Comparison of ENCODE assay signal across 8 mouse cellular contexts in genomic region chr13:46727837-46728268, GRCm38 (mm10). TPM values are rescaled to one million over a fixed set of nuclear protein-coding genes. Genes with fewer than 3 reads are reported as not detected.
DNase-seq lines count a peak whose midpoint lies in the region; ATAC-seq and TF ChIP-seq lines count a peak whose summit lies in the region.

Nup153 (minus strand) TSS chr13:46727940.

- TF ChIP-seq EP300 in MEL (IDR thresholded peaks at IDR 0.05; ENCODE audit: low read depth in 1 of 2, low read length in 2 of 2) = peak in 1 of 2 experiments; percentile 49; a peak in 2 of 4 replicates

- H3K36me3 ChIP-seq in MEL (ENCODE audit: control insufficient read depth in 1 of 2, insufficient read depth in 2 of 2, low read length in 2 of 2) = peaks cover 4 to 22% of the 10 kb centered on the region in 2 experiments; a peak in 3 of 4 replicates
- H3K36me3 ChIP-seq in forebrain, postnatal 0 days (ENCODE audit: insufficient read depth) = no peaks in the 10 kb centered on the region
- no peaks in the 10 kb centered on the region for H3K36me3 ChIP-seq in lung, embryonic 15.5 days

- TF ChIP-seq POLR2A in MEL (IDR thresholded peaks at IDR 0.05; ENCODE audit: control insufficient read depth in 1 of 2, insufficient read depth in 1 of 2, low read depth in 1 of 2, low read length in 2 of 2, poor library complexity in 1 of 2) = peak; percentile 76 to 91
- TF ChIP-seq POLR2A in cerebellum, adult 2 months (IDR thresholded peaks at IDR 0.05; ENCODE audit: borderline replicate concordance, insufficient read depth, low read length) = peak; percentile 83; the same call in 1 of the 2 replicates

- peak within 1 kb of the TSS; percentile 96 for H3K9ac ChIP-seq in MEL (ENCODE audit: control insufficient read depth, low read depth, low read length, poor library complexity, severe bottlenecking)
- peak within 1 kb of the TSS; percentile 88 for H3K9ac ChIP-seq in forebrain, postnatal 0 days
- peak within 1 kb of the TSS; percentile 97 for H3K9ac ChIP-seq in lung, embryonic 15.5 days

- peaks cover 11% of the 10 kb centered on the region in 2 experiments; a peak in 3 of 4 replicates for H3K4me1 ChIP-seq in MEL (ENCODE audit: control insufficient read depth in 1 of 2, insufficient read depth in 2 of 2, low read length in 2 of 2)
- no peaks in the 10 kb centered on the region; the same call in 1 of the 2 replicates for H3K4me1 ChIP-seq in cerebellum, adult 2 months (ENCODE audit: control insufficient read depth, insufficient read depth, low read length)
- peaks cover 3% of the 10 kb centered on the region; the same call in 1 of the 2 replicates for H3K4me1 ChIP-seq in forebrain, postnatal 0 days (ENCODE audit: insufficient read depth)
- peaks cover 20% of the 10 kb centered on the region for H3K4me1 ChIP-seq in lung, embryonic 15.5 days

- H3K79me2 ChIP-seq in MEL (ENCODE audit: control insufficient read depth, insufficient read depth, low read length, poor library complexity) = peaks cover 37% of the 10 kb centered on the region

- DNase-seq in MEL (ENCODE audit: low read depth, low spot score) = peak; percentile 97
- DNase-seq in cerebellum, adult 2 months = peak; percentile 99 to 100
- DNase-seq in forebrain, postnatal 0 days = peak; percentile 99
- DNase-seq in heart, postnatal 4 days = peak; percentile 100
- DNase-seq in layer of hippocampus, adult 8-10 months (ENCODE audit: low spot score in 2 of 2) = peak; percentile 98 to 100
- DNase-seq in ovary, adult 18-20 months (ENCODE audit: low spot score) = peak; percentile 97
- peak; percentile 99 for DNase-seq in thymus, postnatal 0 days (ENCODE audit: low spot score)

- H3K27me3 ChIP-seq in MEL (ENCODE audit: control insufficient read depth in 1 of 2, insufficient read depth in 2 of 2, low read length in 2 of 2) = no peaks in the 10 kb centered on the region
- no peaks in the 10 kb centered on the region for H3K27me3 ChIP-seq in cerebellum, adult 2 months (ENCODE audit: control insufficient read depth, insufficient read depth, low read length)
- H3K27me3 ChIP-seq in forebrain, postnatal 0 days (ENCODE audit: insufficient read depth, low read length) = no peaks in the 10 kb centered on the region
- no peaks in the 10 kb centered on the region for H3K27me3 ChIP-seq in lung, embryonic 15.5 days

- TF ChIP-seq RAD21 in MEL (IDR thresholded peaks at IDR 0.05; ENCODE audit: low read depth, low read length) = no peak

- peak within 1 kb of the TSS; percentile 90 for H3K27ac ChIP-seq in MEL (ENCODE audit: control insufficient read depth, low read depth, low read length)
- peak within 1 kb of the TSS; percentile 52 for H3K27ac ChIP-seq in cerebellum, adult 2 months (ENCODE audit: insufficient read depth, low read length)
- peak within 1 kb of the TSS; percentile 96 for H3K27ac ChIP-seq in forebrain, postnatal 0 days (ENCODE audit: low read depth, low read length)
- peak within 1 kb of the TSS; percentile 98 for H3K27ac ChIP-seq in lung, embryonic 15.5 days

- no peaks in the 10 kb centered on the region for H3K9me3 ChIP-seq in MEL (replicated peaks; ENCODE audit: insufficient read depth, low read length)
- H3K9me3 ChIP-seq in forebrain, postnatal 0 days (ENCODE audit: low read length) = no peaks in the 10 kb centered on the region
- H3K9me3 ChIP-seq in lung, embryonic 15.5 days = no peaks in the 10 kb centered on the region

- peak within 1 kb of the TSS; percentile 89 to 91 for H3K4me3 ChIP-seq in MEL (ENCODE audit: control insufficient read depth in 1 of 2, insufficient read depth in 1 of 2, low read depth in 2 of 2, low read length in 2 of 2)
- H3K4me3 ChIP-seq in cerebellum, adult 2 months (replicated peaks; ENCODE audit: insufficient read depth, low read depth, low read length) = peak within 1 kb of the TSS; percentile 73
- peak within 1 kb of the TSS; percentile 94 for H3K4me3 ChIP-seq in forebrain, postnatal 0 days (ENCODE audit: low read depth, low read length)
- H3K4me3 ChIP-seq in lung, embryonic 15.5 days = peak within 1 kb of the TSS; percentile 100

- ATAC-seq in forebrain, postnatal 0 days = peak; percentile 94
- peak; percentile 92 for ATAC-seq in lung, embryonic 15.5 days (ENCODE audit: borderline replicate concordance, extremely low read depth, low FRiP score, low TSS enrichment)

- under 1% methylated on average over 51 of the region's 51 CpGs for WGBS in cerebellum, adult 2 months
- WGBS in forebrain, postnatal 0 days = under 1% methylated on average over 47 of the region's 51 CpGs
- 0% methylated on average over 29 of the region's 51 CpGs for WGBS in lung, embryonic 15.5 days

- peak within 1 kb of the TSS; percentile 71 for H3K4me2 ChIP-seq in forebrain, postnatal 0 days (ENCODE audit: low read depth)
- peak within 1 kb of the TSS; percentile 66 for H3K4me2 ChIP-seq in lung, embryonic 15.5 days

- TF ChIP-seq CTCF in MEL (IDR thresholded peaks at IDR 0.05 in 2 of 3, conservative IDR thresholded peaks at IDR 0.05 in 1 of 3; ENCODE audit: control insufficient read depth in 1 of 3, insufficient read depth in 1 of 3, low read depth in 2 of 3, low read length in 3 of 3, poor library complexity in 1 of 3, severe bottlenecking in 1 of 3) = no peak
- no peak for TF ChIP-seq CTCF in cerebellum, adult 2 months (IDR thresholded peaks at IDR 0.05; ENCODE audit: borderline replicate concordance, insufficient read depth, low read depth, low read length)
- no peak for TF ChIP-seq CTCF in forebrain, postnatal 0 days (IDR thresholded peaks at IDR 0.05; ENCODE audit: low read depth)

TF ChIP-seq in MEL, 35 proteins besides CTCF, POLR2A, EP300 and RAD21:
- TF ChIP-seq KAT2A (conservative IDR thresholded peaks at IDR 0.05; ENCODE audit: low read depth, low read length) (peak; percentile 96), CHD2 (IDR thresholded peaks at IDR 0.05; ENCODE audit: low read length) (peak; percentile 92), MAZ (IDR thresholded peaks at IDR 0.05; ENCODE audit: low read depth, low read length) (peak; percentile 85; the same call in 1 of the 2 replicates), MXI1 (IDR thresholded peaks at IDR 0.05; ENCODE audit: low read depth, low read length) (peak; percentile 82), SMC3 (IDR thresholded peaks at IDR 0.05; ENCODE audit: low read depth, low read length) (no peak), USF1 (IDR thresholded peaks at IDR 0.05; ENCODE audit: low read depth, low read length) (0 out of 2 replicates have a peak, but pooled peaks have one; percentile 40), MYC (IDR thresholded peaks at IDR 0.05; ENCODE audit: low read depth, low read length) (peak; percentile 58; the same call in 1 of the 2 replicates), ZNF384 (IDR thresholded peaks at IDR 0.05; ENCODE audit: low read depth, low read length) (no peak), NELFE (IDR thresholded peaks at IDR 0.05; ENCODE audit: low read depth, low read length) (peak; percentile 90), USF2 (IDR thresholded peaks at IDR 0.05; ENCODE audit: borderline replicate concordance in 1 of 2, insufficient read depth in 1 of 2, low read depth in 1 of 2, low read length in 2 of 2) (no peak), ZMIZ1 (IDR thresholded peaks at IDR 0.05; ENCODE audit: low read depth, low read length) (peak; percentile 74; the same call in 1 of the 2 replicates), NRF1 (IDR thresholded peaks at IDR 0.05; ENCODE audit: insufficient read depth, low read depth, low read length, poor library complexity, severe bottlenecking) (no peak), JUND (IDR thresholded peaks at IDR 0.05; ENCODE audit: low read depth, low read length) (no peak), SIN3A (IDR thresholded peaks at IDR 0.05; ENCODE audit: low read length) (peak; percentile 97), HCFC1 (IDR thresholded peaks at IDR 0.05; ENCODE audit: low read depth, low read length) (peak; percentile 98), POLR2AphosphoS2 (IDR thresholded peaks at IDR 0.05; ENCODE audit: low read length) (peak; percentile 82; the same call in 1 of the 2 replicates), MAX (IDR thresholded peaks at IDR 0.05; ENCODE audit: low read length) (no peak), MYB (IDR thresholded peaks at IDR 0.05; ENCODE audit: low read depth, low read length) (no peak), RCOR1 (IDR thresholded peaks at IDR 0.05; ENCODE audit: low read depth, low read length) (no peak), TCF12 (IDR thresholded peaks at IDR 0.05; ENCODE audit: low read depth, low read length) (peak; percentile 70), POLR2AphosphoS5 (IDR thresholded peaks at IDR 0.05; ENCODE audit: borderline replicate concordance, low read depth, low read length) (no peak), TBP (IDR thresholded peaks at IDR 0.05; ENCODE audit: low read depth, low read length) (peak; percentile 87), ELF1 (IDR thresholded peaks at IDR 0.05; ENCODE audit: low read depth, low read length) (peak; percentile 95), E2F4 (IDR thresholded peaks at IDR 0.05; ENCODE audit: borderline replicate concordance, low read depth, low read length) (peak; percentile 97), ETS1 (IDR thresholded peaks at IDR 0.05; ENCODE audit: low read depth, low read length) (peak; percentile 75), BHLHE40 (IDR thresholded peaks at IDR 0.05; ENCODE audit: borderline replicate concordance, low read depth, low read length) (no peak; the same call in 1 of the 2 replicates), CHD1 (IDR thresholded peaks at IDR 0.05; ENCODE audit: low read depth, low read length) (no peak)

RNA-seq across cellular contexts. Expression of gene Nup153, which starts in this region (rescaled TPM):
- total RNA-seq in MEL (2012; rRNA removed) = 64.6 and 66.1 TPM in 2 replicates
- polyA plus RNA-seq in MEL (2012; ENCODE audit: insufficient read depth in 1 of 2, insufficient read length in 2 of 2, low read depth in 1 of 2, low replicate concordance in 2 of 2, missing spikeins in 1 of 2) = 100 to 1,000 TPM in 1 of 2 experiments, 10 to 100 TPM in 1; 82.8 to 221 TPM
- polyA plus RNA-seq in cerebellum, adult 2 months (2012; rRNA removed) = 33.8 and 36.9 TPM in 2 replicates
- total RNA-seq in forebrain, postnatal 0 days (2014; rRNA removed) = 60.6 and 62.4 TPM in 2 replicates
- polyA plus RNA-seq in forebrain, postnatal 0 days (2015; fragmentation: Nextera tagmentation; extraction: Ambion mirVana) = 7.3 and 11.5 TPM in 2 replicates
- 10 to 100 TPM; 59.6 to 60.6 TPM for total RNA-seq in heart, postnatal 4 days (2021)
- total RNA-seq in layer of hippocampus, adult 8-10 months (2022) = 10 to 100 TPM; 47.5 to 57.8 (median 54.0) TPM
- polyA plus RNA-seq in lung, embryonic 15.5 days (2015; fragmentation: Nextera tagmentation; extraction: Ambion mirVana) = 24.0 and 25.6 TPM in 2 replicates
- polyA plus RNA-seq in thymus, postnatal 0 days (2015; fragmentation: Nextera tagmentation; extraction: Ambion mirVana) = 19.5 and 22.2 TPM in 2 replicates

Comparison
In these comparisons a context has a peak if more than half of its experiments do, and no peak if none do; other contexts are left out.
1. Peak in every context shown above with its lines: DNase-seq, ATAC-seq, H3K4me3 ChIP-seq and H3K27ac ChIP-seq.